Mouse (Mus musculus) CD4-positive, CD25-positive, alpha-beta regulatory T cell, adult 2 months (primary cell): ENCODE results near the gene Hyal1.

ENCODE experiments used
- DNase-seq: peaks from one replicate; pipeline ENCODE4 v3.0.0-alpha.2; 2012; ENCODE audit warnings: low read depth, low spot score

Hyal1 gene

GRCm38 (mm10) chr9:107576357-107577107 lies at the start of gene Hyal1:
Gene Hyal1 (plus strand): TSS chr9:107576927.
- no peak for DNase-seq

GRCm38 (mm10) chr9:107533791-107534407 lies 42.8 kb upstream of the Hyal1 start, which contains the start of gene Tmem115:
Gene Tmem115 (plus strand): TSS chr9:107533945.
- peak; percentile 94 for DNase-seq

GRCm38 (mm10) chr9:107534408-107535202 lies 42.1 kb upstream of the Hyal1 start:
- DNase-seq: no peak

GRCm38 (mm10) chr9:107538231-107538630 lies 38.5 kb upstream of the Hyal1 start:
- DNase-seq: no peak

GRCm38 (mm10) chr9:107538711-107539110 lies 38.0 kb upstream of the Hyal1 start:
- no peak for DNase-seq

- DNase-seq: no peak
Observed at GRCm38 (mm10) chr9:107539940-107540339, 36.8 kb upstream of the Hyal1 start.

- DNase-seq: no peak
Observed at GRCm38 (mm10) chr9:107540420-107540819, 36.3 kb upstream of the Hyal1 start.

GRCm38 (mm10) chr9:107541005-107541404 lies 35.7 kb upstream of the Hyal1 start:
- DNase-seq: no peak

- peak; percentile 97 for DNase-seq
Observed at GRCm38 (mm10) chr9:107541474-107542351, 35.0 kb upstream of the Hyal1 start, which contains the start of the genes Cyb561d2 and Nprl2. Gene Cyb561d2 (minus strand): TSS chr9:107542193. Gene Nprl2 (plus strand): TSS chr9:107542226.

- no peak for DNase-seq
Observed at GRCm38 (mm10) chr9:107542352-107542686, 34.4 kb upstream of the Hyal1 start.

GRCm38 (mm10) chr9:107542721-107543120 lies 34.0 kb upstream of the Hyal1 start:
- DNase-seq: no peak

GRCm38 (mm10) chr9:107543299-107543698 lies 33.4 kb upstream of the Hyal1 start:
- no peak for DNase-seq

GRCm38 (mm10) chr9:107544196-107544700 lies 32.5 kb upstream of the Hyal1 start:
- no peak for DNase-seq

GRCm38 (mm10) chr9:107544729-107545128 lies 32.0 kb upstream of the Hyal1 start:
- no peak for DNase-seq

GRCm38 (mm10) chr9:107545199-107545598 lies 31.5 kb upstream of the Hyal1 start:
- no peak for DNase-seq

GRCm38 (mm10) chr9:107545602-107546001 lies 31.1 kb upstream of the Hyal1 start:
- DNase-seq: peak; percentile 85

- peak; percentile 93 for DNase-seq
Observed at GRCm38 (mm10) chr9:107547026-107547425, 29.7 kb upstream of the Hyal1 start, which contains the start of gene Zmynd10. Gene Zmynd10 (plus strand): TSS chr9:107547298.

- DNase-seq: no peak
Observed at GRCm38 (mm10) chr9:107547957-107548356, 28.8 kb upstream of the Hyal1 start.

- DNase-seq: no peak
Observed at GRCm38 (mm10) chr9:107548820-107549219, 27.9 kb upstream of the Hyal1 start.

GRCm38 (mm10) chr9:107549297-107550074 lies 27.2 kb upstream of the Hyal1 start:
- DNase-seq: no peak
